Mouse (Mus musculus) hindbrain, embryonic 16.5 days (tissue): Measurements from ENCODE around the gene Gm36079. TPM values are rescaled to one million over a fixed set of nuclear protein-coding genes. Genes with fewer than 3 reads are reported as not detected.
"Not testable (repeated sequence)": the region's sequence is repeated elsewhere in the genome, so short reads cannot be mapped to it uniquely, and the experiment has no call there.

Source experiments
- ATAC-seq: fragments of 200-750 bp; cut with Nextera tagmentation; 2 replicates; pipeline ENCODE4 v1.8.0; 2017; ENCODE audit warnings: moderate TSS enrichment, moderate library complexity
- H3K27ac ChIP-seq: fragments of 300-500 bp; sonication (generic); 2 replicates; pipeline ENCODE4 v1.5.1; 2014; ENCODE audit warnings: low read depth, mild to moderate bottlenecking, control low read depth, low read length, moderate library complexity
- H3K27me3 ChIP-seq: fragments of 300-500 bp; sonication (generic); replicated peaks from 2 replicates; pipeline ENCODE4 v1.6.1; 2014; ENCODE audit warnings: low read length; ENCODE audit not compliant: control insufficient read depth, insufficient read depth
- H3K36me3 ChIP-seq: fragments of 300-500 bp; sonication (generic); 2 replicates; pipeline ENCODE4 v1.6.1; 2014; ENCODE audit warnings: mild to moderate bottlenecking, low read length, moderate library complexity, mixed read lengths; ENCODE audit not compliant: control insufficient read depth, insufficient read depth
- H3K4me1 ChIP-seq: fragments of 300-500 bp; sonication (generic); 2 replicates; pipeline ENCODE4 v1.6.1; 2014; ENCODE audit warnings: low read depth, low read length; ENCODE audit not compliant: control insufficient read depth, insufficient read depth
- H3K4me2 ChIP-seq: fragments of 300-500 bp; sonication (generic); 2 replicates; pipeline ENCODE4 v1.6.1; 2014; ENCODE audit warnings: mild to moderate bottlenecking, low read length, control low read depth, moderate library complexity
- H3K4me3 ChIP-seq: fragments of 300-500 bp; sonication (generic); 2 replicates; pipeline ENCODE4 v1.5.1; 2014; ENCODE audit warnings: mild to moderate bottlenecking, low read length, control low read depth, moderate library complexity
- H3K9ac ChIP-seq: fragments of 300-500 bp; sonication (generic); 2 replicates; pipeline ENCODE4 v1.6.1; 2014; ENCODE audit warnings: low read depth, mild to moderate bottlenecking, control low read depth, low read length, moderate library complexity
- H3K9me3 ChIP-seq: fragments of 300-500 bp; sonication (generic); 2 replicates; pipeline ENCODE4 v1.6.1; 2014; ENCODE audit warnings: mild to moderate bottlenecking, low read length, moderate library complexity; ENCODE audit not compliant: control insufficient read depth
- WGBS: fragments of 180-500 bp; shearing (Covaris S2); extraction: QIAGEN DNeasy Blood & Tissue Kit; methylation state at CpG from one replicate; pipeline ENCODE4 v1.1.7; 2014; 5-methylcytosine and 5-hydroxymethylcytosine counted together
- polyA plus RNA-seq: library from polyadenylated mRNA; unstranded; fragments of >200 nt; fragmentation: Nextera tagmentation; extraction: Ambion mirVana; gene quantifications from 2 replicates; pipeline ENCODE4 v1.2.1, GENCODE M21; 2015

Gene Gm36079
- polyA plus RNA-seq = not detected in 2 replicates

- not testable (repeated sequence) for H3K36me3 ChIP-seq, H3K27me3 ChIP-seq, H3K4me2 ChIP-seq, ATAC-seq, H3K9ac ChIP-seq, H3K4me1 ChIP-seq, H3K9me3 ChIP-seq, H3K4me3 ChIP-seq, H3K27ac ChIP-seq
- WGBS = no CpG with 5 or more reads among the region's 17 CpGs
These were observed at the start of gene Gm36079 for GRCm38 (mm10) chr13:120026911-120027310. Gene Gm36079, minus strand, starts transcription at chr13:120027011.

GRCm38 (mm10) chr13:120070878-120071277 lies 44.1 kb upstream of the Gm36079 start:
- WGBS = no CpG with 5 or more reads among the region's 13 CpGs
- not testable (repeated sequence) for H3K9me3 ChIP-seq, H3K4me2 ChIP-seq, H3K4me1 ChIP-seq, H3K27ac ChIP-seq, H3K27me3 ChIP-seq, H3K36me3 ChIP-seq, H3K4me3 ChIP-seq, H3K9ac ChIP-seq
- ATAC-seq = peak; percentile 52; the same call in 1 of the 2 replicates

- WGBS = no CpG with 5 or more reads among the region's 12 CpGs
- not testable (repeated sequence) for ATAC-seq, H3K36me3 ChIP-seq, H3K27me3 ChIP-seq, H3K27ac ChIP-seq, H3K4me1 ChIP-seq, H3K4me2 ChIP-seq, H3K4me3 ChIP-seq, H3K9ac ChIP-seq, H3K9me3 ChIP-seq
These were observed 43.3 kb upstream of the Gm36079 start for GRCm38 (mm10) chr13:120070012-120070598.

- WGBS = no CpG with 5 or more reads among the region's 22 CpGs
- H3K4me2 ChIP-seq, H3K4me3 ChIP-seq, H3K36me3 ChIP-seq, H3K27me3 ChIP-seq, H3K27ac ChIP-seq, H3K4me1 ChIP-seq, H3K9me3 ChIP-seq, H3K9ac ChIP-seq: not testable (repeated sequence)
- ATAC-seq = peak; percentile 78
These were observed 36.8 kb upstream of the Gm36079 start for GRCm38 (mm10) chr13:120063439-120064089.

GRCm38 (mm10) chr13:120062903-120063302 lies 36.1 kb upstream of the Gm36079 start:
- not testable (repeated sequence) for H3K9me3 ChIP-seq, H3K4me2 ChIP-seq, H3K9ac ChIP-seq, H3K27ac ChIP-seq, H3K4me1 ChIP-seq, H3K36me3 ChIP-seq, H3K27me3 ChIP-seq, H3K4me3 ChIP-seq, ATAC-seq
- WGBS = no CpG with 5 or more reads among the region's 4 CpGs

GRCm38 (mm10) chr13:120052085-120052484 lies 25.3 kb upstream of the Gm36079 start, which contains the start of gene Gm21188:
Gene Gm21188, minus strand, starts transcription at chr13:120052194.
- H3K27me3 ChIP-seq, H3K4me1 ChIP-seq, H3K9me3 ChIP-seq, H3K27ac ChIP-seq, H3K9ac ChIP-seq, H3K4me2 ChIP-seq, H3K4me3 ChIP-seq, ATAC-seq, H3K36me3 ChIP-seq: not testable (repeated sequence)

- not testable (repeated sequence) for H3K4me1 ChIP-seq, H3K9me3 ChIP-seq, H3K4me2 ChIP-seq, H3K36me3 ChIP-seq, H3K4me3 ChIP-seq, ATAC-seq, H3K9ac ChIP-seq, H3K27ac ChIP-seq, H3K27me3 ChIP-seq
- no CpG with 5 or more reads among the region's 5 CpGs for WGBS
These were observed 21.8 kb upstream of the Gm36079 start for GRCm38 (mm10) chr13:120048608-120049007.

GRCm38 (mm10) chr13:120048186-120048585 lies 21.4 kb upstream of the Gm36079 start:
- H3K36me3 ChIP-seq, H3K27ac ChIP-seq, ATAC-seq, H3K4me1 ChIP-seq, H3K27me3 ChIP-seq, H3K4me2 ChIP-seq, H3K9ac ChIP-seq, H3K9me3 ChIP-seq, H3K4me3 ChIP-seq: not testable (repeated sequence)
- WGBS = no CpG with 5 or more reads among the region's 2 CpGs

- not testable (repeated sequence) for H3K4me1 ChIP-seq, H3K4me2 ChIP-seq, H3K9me3 ChIP-seq, H3K4me3 ChIP-seq, H3K9ac ChIP-seq, H3K36me3 ChIP-seq, H3K27me3 ChIP-seq, ATAC-seq, H3K27ac ChIP-seq
- 0% methylated on average over 9 of the region's 40 CpGs for WGBS
These were observed 19.8 kb upstream of the Gm36079 start for GRCm38 (mm10) chr13:120046422-120047209.
